Mouse (Mus musculus): ENCODE data around the gene Rnf166.
A peak's percentile ranks its signal among the peaks of the same experiment; 100 is the strongest.

Rnf166 gene

GRCm38 (mm10) chr8:122437708-122438331 is 38.0 kb downstream of the Rnf166 start:
- DNase-seq (ENCODE audit: low spot score) = no peak

DNA sequence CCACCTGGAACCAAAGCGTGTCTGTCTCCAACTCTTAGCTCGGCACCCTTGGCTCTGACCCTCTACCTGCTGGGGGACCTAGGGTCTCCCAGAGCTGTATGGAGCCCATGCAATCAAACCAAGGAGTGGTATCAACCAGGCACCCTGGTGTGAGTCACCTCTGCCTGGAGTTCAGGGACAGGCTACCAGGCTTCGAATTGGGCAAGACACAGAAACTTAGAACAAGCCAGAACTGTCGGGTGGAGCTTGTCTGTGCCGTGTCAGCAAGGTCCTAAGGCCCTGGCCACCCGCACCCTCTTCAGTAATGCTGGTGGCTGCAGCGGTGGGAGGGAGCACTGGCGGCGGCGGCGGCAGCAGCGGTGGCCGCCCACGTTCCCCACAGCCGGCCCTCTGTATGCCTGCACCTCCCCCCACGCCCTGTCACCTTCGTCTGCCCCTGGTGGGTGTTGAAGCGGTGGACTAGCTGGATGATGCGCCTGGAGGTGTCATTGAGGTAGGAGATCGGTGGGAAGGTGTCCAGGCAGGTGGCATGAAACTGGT is 39.2 kb downstream of the Rnf166 start:
- no peak for DNase-seq (ENCODE audit: low spot score)

DNA sequence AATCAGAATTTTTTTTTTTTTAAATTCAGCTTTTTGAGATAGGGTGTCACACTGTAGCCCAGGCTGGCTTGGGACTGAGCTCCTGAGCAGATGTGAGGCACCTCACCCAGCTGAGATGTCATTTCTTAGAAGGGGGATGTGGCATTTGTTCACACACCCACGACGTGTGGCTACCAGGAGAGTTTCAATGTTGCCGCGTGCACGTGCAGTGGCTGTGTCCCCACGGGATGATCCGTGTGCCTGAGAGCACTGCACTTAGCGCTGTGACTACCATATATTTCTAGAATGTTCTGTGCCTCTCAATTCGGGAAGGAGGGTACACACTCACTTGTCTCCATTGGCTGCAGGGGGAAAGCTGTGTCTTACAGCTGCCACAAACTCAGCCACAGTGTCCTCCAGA is 39.7 kb downstream of the Rnf166 start:
- DNase-seq (ENCODE audit: low spot score) = no peak

GRCm38 (mm10) chr8:122435375-122435774 is 40.5 kb downstream of the Rnf166 start:
- DNase-seq (ENCODE audit: low spot score) = no peak

GRCm38 (mm10) chr8:122433269-122433905 is 42.5 kb downstream of the Rnf166 start:
- no peak for DNase-seq (ENCODE audit: low spot score)

DNA sequence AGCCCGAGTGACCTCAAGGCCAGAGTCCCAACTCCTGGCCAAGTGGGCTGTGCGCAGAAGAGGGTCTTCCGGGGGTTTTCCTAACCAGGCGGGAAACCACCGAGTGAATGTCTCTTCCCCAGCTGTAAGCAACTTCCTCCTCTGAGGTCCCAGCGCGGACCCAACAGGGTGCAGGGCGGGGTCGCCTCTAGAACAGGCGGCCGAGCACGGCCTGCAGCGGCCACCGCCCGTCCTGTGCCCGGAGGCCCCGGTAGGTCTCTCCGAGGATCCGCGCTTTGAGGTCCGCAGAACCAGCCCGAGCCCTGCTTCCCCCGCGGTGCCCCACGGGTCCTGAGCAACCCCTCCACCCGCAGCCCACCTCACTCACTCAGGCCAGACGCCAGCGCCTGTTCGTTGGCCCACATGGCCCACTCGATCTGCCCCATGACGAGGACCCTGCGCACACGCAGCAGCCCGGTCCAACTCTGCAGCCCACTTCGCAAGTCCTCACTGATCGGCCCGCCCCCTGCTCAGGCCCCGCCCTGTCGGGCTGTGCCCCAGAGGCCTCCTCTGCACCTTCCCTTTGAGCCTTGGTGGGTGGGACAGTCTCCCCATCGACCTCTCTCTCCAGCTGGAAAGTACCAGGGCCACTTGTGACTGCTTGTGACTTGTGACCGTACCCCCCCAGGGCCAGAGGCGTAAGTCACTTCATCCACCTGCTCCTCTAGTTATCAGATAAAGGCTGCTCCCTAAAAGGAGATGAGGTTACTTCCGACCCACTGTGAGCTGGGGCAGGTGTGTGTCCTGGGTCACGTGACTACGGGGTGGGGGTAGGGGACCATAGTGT is 43.2 kb downstream of the Rnf166 start, which contains the start of gene Cyba:
Cyba (minus strand) TSS at position 488 of the 826 bp plus-strand sequence.
- DNase-seq (ENCODE audit: low spot score) = peak; percentile 71

GRCm38 (mm10) chr8:122431694-122432442 is 44.0 kb downstream of the Rnf166 start:
- DNase-seq (ENCODE audit: low spot score) = peak; percentile 25

DNA sequence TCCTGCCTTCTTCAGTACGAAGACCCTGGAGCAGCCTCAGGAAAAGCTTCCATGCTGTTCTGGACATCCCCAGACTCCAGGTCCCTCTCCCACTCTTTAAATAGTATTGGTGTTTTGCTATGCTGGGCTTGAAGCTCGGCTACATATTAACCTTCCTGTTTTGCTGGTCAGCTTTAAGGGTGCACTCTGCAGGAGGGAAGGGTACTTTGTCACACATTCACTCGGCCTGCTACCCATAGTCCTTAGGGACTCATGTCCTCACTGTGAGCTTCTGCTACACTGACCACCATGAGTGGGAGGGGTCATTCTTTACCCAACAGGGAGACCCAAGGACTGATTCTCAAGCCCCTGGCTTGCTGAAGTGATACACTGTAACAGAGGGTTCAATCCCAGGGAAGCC is 45.2 kb downstream of the Rnf166 start:
- DNase-seq (ENCODE audit: low spot score) = no peak

- DNase-seq (ENCODE audit: low spot score) = peak; percentile 50
Observed at GRCm38 (mm10) chr8:122430058-122430636, 45.7 kb downstream of the Rnf166 start.

DNA sequence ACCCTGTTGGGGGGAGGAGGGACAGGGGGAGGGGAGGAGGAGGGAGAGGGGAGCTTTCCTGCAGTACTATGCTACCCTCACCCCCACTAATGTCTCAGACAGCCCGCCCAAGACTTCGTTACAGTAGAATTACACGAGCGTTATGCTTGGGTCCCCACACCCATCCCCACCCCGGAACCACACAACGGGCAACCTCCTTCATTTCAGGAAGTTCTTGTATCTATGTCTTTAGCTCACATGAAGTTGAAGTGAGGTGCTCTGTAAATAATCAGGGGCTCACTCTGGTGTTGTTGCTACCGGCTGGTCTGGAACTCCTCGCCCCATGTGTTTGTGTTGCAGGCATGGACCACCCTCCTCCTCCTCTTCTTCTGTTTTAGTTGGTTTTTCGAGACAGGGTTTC is 47.7 kb downstream of the Rnf166 start:
- DNase-seq (ENCODE audit: low spot score) = no peak

- no peak for DNase-seq (ENCODE audit: low spot score)
Observed at GRCm38 (mm10) chr8:122427607-122428006, 48.3 kb downstream of the Rnf166 start.

DNA sequence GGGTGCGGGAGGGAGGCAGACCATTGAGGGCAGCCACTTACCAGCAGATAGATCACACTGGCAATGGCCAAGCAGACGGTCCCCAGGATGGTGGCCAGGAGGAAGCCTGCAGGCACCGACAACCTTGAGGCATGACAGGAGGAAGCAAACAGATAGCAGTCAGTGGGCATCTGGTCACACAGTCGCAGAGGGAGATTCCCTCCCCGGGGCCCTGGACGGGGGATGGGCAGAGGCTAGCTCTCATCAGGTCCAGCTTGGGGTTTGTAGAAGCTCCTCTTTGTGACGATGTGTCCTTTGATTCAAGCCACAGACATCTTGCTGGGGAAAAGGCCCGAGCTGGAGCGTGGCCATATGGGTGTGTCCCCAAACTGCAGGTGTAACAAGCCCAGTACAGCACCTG is 49.7 kb downstream of the Rnf166 start:
- no peak for DNase-seq (ENCODE audit: low spot score)

DNA sequence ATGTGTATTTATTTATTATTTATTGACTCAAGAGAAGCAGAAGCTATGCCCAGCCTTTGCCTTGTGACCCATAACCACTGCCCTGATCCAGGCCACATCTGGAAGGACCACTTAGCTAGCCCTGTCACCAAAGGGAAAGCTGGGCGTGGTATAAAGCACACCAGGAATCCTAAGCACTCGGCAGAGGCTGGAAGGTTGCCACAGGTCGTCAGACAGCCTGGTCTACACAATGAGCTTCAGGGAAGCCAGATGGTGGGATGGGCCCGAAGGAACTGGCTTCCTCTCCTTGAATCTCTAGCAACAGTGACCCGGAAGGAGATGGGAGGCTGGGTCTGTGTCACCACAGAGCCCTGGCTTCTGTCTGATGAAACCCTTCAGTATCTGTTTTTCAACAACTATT is 52.2 kb downstream of the Rnf166 start:
- no peak for DNase-seq (ENCODE audit: low spot score)

- no peak for DNase-seq (ENCODE audit: low spot score)
Observed at GRCm38 (mm10) chr8:122423217-122423616, 52.6 kb downstream of the Rnf166 start.

DNA sequence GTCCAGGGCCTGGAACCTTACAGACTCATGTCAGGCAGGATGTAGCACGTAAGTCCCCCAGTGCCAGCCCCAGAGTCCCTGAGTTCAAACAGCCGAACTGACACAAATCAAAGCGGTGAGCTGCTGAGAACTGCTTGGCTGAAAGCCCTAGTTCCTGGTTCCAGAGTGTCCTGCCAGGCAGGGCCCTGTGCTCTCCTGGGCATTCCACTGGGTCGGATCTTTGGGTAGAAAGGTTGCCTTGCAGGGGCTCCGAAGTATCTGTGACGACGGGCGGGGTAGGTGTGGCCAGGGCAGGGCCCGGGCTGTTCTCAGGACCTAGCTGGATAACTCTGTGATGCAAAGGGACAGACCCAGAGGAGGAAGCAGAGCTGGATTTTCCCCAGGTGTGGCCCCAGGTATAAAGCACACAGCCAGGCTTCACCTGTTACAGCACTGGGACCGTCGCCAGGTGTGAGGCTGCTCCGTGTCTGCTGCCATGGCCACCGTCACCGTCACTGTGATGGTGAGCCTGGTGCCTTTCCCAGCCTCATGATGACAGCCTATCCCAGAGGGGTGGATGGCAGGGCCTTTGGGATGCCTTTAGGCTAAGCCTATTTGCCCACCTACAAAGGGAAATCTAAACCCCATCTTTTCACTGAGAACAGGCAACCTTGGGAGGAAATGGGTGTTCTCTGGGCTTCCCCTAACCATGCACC is 54.3 kb downstream of the Rnf166 start, which contains the start of gene Il17c:
Il17c (plus strand) TSS at position 645 of the 695 bp plus-strand sequence.
- DNase-seq (ENCODE audit: low spot score) = no peak

DNA sequence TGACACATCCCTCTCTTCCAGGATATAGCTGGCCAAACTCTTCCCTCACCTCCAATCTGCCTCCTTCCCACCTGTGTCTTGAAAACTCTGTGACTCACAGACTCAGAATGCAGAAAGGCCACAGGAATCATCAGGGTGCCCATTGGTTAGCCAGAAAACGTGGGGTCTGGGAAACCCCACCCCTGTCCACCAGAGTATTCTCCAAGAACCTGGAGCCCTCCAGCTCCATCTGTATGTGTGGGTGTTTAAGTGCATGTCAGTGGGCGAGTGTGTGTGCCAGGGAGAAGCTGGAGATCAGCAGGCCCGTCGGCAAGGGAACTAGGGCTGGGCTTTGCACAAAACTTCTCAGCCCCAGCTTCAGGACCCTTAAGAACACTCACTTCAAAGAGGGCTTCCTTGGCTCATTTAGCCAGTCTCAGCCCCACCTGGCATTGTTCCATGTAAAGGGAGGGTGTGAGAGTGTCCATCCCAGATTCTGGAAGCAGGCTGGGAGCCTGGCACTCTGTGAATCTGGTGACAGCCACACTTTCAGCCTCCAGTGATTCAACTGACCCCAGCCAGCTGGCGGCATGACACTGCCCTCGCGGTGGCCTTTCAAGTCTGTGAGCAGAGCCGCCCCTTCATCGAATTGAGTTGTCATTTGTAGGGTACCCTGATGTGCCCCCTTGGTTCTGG is 55.8 kb downstream of the Rnf166 start:
- DNase-seq (ENCODE audit: low spot score) = no peak
